Mouse (Mus musculus) lung, postnatal 0 days (tissue): ENCODE results near the gene Apobec4. TPM values are rescaled to one million over a fixed set of nuclear protein-coding genes. Genes with fewer than 3 reads are reported as not detected.

ENCODE experiments used
- ATAC-seq: fragments of 200-750 bp; cut with Nextera tagmentation; 2 replicates; pipeline ENCODE4 v1.8.0; 2017; ENCODE audit warnings: moderate library complexity
- DNase-seq: peaks from one replicate; pipeline ENCODE4 v3.0.0-alpha.2; 2016; ENCODE audit warnings: low spot score
- H3K27ac ChIP-seq: fragments of 300-500 bp; sonication (generic); 2 replicates; pipeline ENCODE4 v1.5.1; 2014; ENCODE audit warnings: antibody characterized with exemption, mild to moderate bottlenecking, low read length, mixed read lengths
- H3K27me3 ChIP-seq: fragments of 300-500 bp; sonication (generic); replicated peaks from 2 replicates; pipeline ENCODE4 v1.6.1; 2014; ENCODE audit warnings: low read length, mixed read lengths; ENCODE audit not compliant: insufficient read depth
- H3K36me3 ChIP-seq: fragments of 300-500 bp; sonication (generic); 2 replicates; pipeline ENCODE4 v1.6.1; 2014; ENCODE audit warnings: low read length, mixed read lengths; ENCODE audit not compliant: insufficient read depth
- H3K4me1 ChIP-seq: fragments of 300-500 bp; sonication (generic); 2 replicates; pipeline ENCODE4 v1.6.1; 2014; ENCODE audit warnings: antibody characterized with exemption, low read depth, low read length, mixed read lengths; ENCODE audit not compliant: insufficient read depth
- H3K4me2 ChIP-seq: fragments of 300-500 bp; sonication (generic); replicated peaks from 2 replicates; pipeline ENCODE4 v1.6.1; 2014; ENCODE audit warnings: low read depth, mild to moderate bottlenecking, low read length, moderate library complexity, mixed read lengths
- H3K4me3 ChIP-seq: fragments of 300-500 bp; sonication (generic); 2 replicates; pipeline ENCODE4 v1.5.1; 2014; ENCODE audit warnings: low read depth, low read length
- H3K9ac ChIP-seq: fragments of 300-500 bp; sonication (generic); replicated peaks from 2 replicates; pipeline ENCODE4 v1.6.1; 2014; ENCODE audit warnings: low read depth, mild to moderate bottlenecking
- H3K9me3 ChIP-seq: fragments of 300-500 bp; sonication (generic); 2 replicates; pipeline ENCODE4 v1.6.1; 2016; ENCODE audit warnings: low read length, mixed read lengths
- CTCF ChIP-seq: IDR thresholded peaks from 2 replicates; pipeline ENCODE4 v1.5.1; 2016; ENCODE audit warnings: antibody characterized with exemption, mild to moderate bottlenecking
- EP300 ChIP-seq: IDR thresholded peaks from 2 replicates; pipeline ENCODE4 v1.6.1; 2016; ENCODE audit warnings: antibody characterized with exemption, mild to moderate bottlenecking, control low read depth
- WGBS: fragments of 180-500 bp; shearing (Covaris S2); extraction: QIAGEN DNeasy Blood & Tissue Kit; methylation state at CpG from one replicate; pipeline ENCODE4 v1.1.7; 2014; 5-methylcytosine and 5-hydroxymethylcytosine counted together
- polyA plus RNA-seq: library from polyadenylated mRNA; unstranded; fragments of >200 nt; fragmentation: Nextera tagmentation; extraction: Ambion mirVana; gene quantifications from 2 replicates; pipeline ENCODE4 v1.2.1, GENCODE M21; 2015

The Apobec4 gene
- polyA plus RNA-seq: 0.50 and 0.74 TPM in 2 replicates

- Histone ChIP-seq H3K9me3 (no peaks in the 10 kb centered on the region), H3K4me1 (no peaks in the 10 kb centered on the region), H3K4me2 (no peak within 1 kb of the TSS), H3K36me3 (no peaks in the 10 kb centered on the region), H3K27ac (no peak within 1 kb of the TSS), H3K9ac (no peak within 1 kb of the TSS), H3K27me3 (no peaks in the 10 kb centered on the region), H3K4me3 (no peak within 1 kb of the TSS)
- no peak for DNase-seq
- 60% methylated on average over 13 of the region's 13 CpGs for WGBS
- TF ChIP-seq EP300 (no peak), CTCF (no peak)
- no peak; the same call in 1 of the 2 replicates for ATAC-seq
Observed at GRCm38 (mm10) chr1:152750312-152750965, at the start of gene Apobec4. TSS of gene Apobec4 (plus strand) at chr1:152750551.

DNA sequence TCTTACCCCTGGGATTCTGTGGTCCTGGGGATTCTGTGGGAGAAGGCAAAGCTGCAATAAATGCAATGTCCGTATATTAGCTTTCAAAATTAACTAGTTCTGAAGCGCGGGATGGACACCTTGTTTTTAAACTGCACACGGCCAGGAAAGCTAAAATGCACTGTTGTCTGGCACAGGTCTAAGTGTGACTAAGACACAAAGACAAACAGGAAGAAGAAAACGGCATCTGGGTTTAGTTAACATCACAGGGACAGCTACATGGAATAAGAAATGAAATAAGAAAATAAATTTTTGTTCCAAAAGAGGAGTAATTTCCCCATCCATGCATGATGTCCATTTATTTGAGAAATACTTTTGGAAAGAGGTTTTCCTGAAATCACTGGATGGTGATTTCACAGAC, 49.3 kb upstream of the Apobec4 start:
- no peak overlapping the region for H3K9ac ChIP-seq
- H3K4me1 ChIP-seq: no peaks in the 10 kb centered on the region
- no peak for TF ChIP-seq EP300
- TF ChIP-seq CTCF: no peak
- H3K4me3 ChIP-seq: no peak overlapping the region
- DNase-seq: no peak
- H3K36me3 ChIP-seq: no peaks in the 10 kb centered on the region
- no peak overlapping the region for H3K4me2 ChIP-seq
- 85% methylated on average over 5 of the region's 5 CpGs for WGBS
- no peak for ATAC-seq
- no peaks in the 10 kb centered on the region for H3K27me3 ChIP-seq
- H3K9me3 ChIP-seq: no peaks in the 10 kb centered on the region
- no peak overlapping the region for H3K27ac ChIP-seq

DNA sequence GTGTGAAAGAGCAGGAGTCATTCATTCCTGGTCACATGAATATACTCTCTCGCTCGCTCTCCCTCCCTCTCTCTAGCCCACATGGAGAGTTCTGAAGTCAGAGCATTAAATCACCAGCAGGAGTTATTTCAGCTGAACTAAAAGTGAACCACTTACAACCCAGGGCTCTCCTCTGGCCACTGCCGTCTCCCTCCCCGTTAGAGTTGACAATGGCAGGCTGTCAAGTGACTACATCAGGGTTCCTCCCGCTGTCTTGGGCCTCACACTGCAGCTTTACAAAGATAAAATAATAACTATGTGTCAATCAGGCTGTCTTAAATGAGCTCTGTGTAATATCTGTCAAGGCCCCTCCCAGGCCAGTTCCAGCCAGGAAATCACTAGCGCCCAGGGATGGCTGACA, 47.4 kb upstream of the Apobec4 start:
- ATAC-seq (peak; percentile 57), DNase-seq (no peak)
- no peak overlapping the region for H3K9ac ChIP-seq
- 54% methylated on average over 6 of the region's 6 CpGs for WGBS
- no peaks in the 10 kb centered on the region for H3K9me3 ChIP-seq
- no peak overlapping the region for H3K27ac ChIP-seq
- H3K4me2 ChIP-seq: no peak overlapping the region
- H3K4me1 ChIP-seq: no peaks in the 10 kb centered on the region
- no peak overlapping the region for H3K4me3 ChIP-seq
- H3K27me3 ChIP-seq: no peaks in the 10 kb centered on the region
- H3K36me3 ChIP-seq: no peaks in the 10 kb centered on the region
- no peak for TF ChIP-seq EP300
- TF ChIP-seq CTCF: no peak

- 34% methylated on average over 6 of the region's 6 CpGs for WGBS
Observed at GRCm38 (mm10) chr1:152703941-152704340, 46.4 kb upstream of the Apobec4 start.

GRCm38 (mm10) chr1:152707560-152707959, 42.8 kb upstream of the Apobec4 start:
- Histone ChIP-seq H3K36me3 (no peaks in the 10 kb centered on the region), H3K4me3 (no peak overlapping the region), H3K4me1 (no peaks in the 10 kb centered on the region), H3K27me3 (no peaks in the 10 kb centered on the region), H3K27ac (no peak overlapping the region), H3K9me3 (no peaks in the 10 kb centered on the region), H3K4me2 (no peak overlapping the region), H3K9ac (no peak overlapping the region)
- DNase-seq: no peak
- TF ChIP-seq CTCF: no peak
- no peak for ATAC-seq
- 66% methylated on average over 2 of the region's 2 CpGs for WGBS

More at GRCm38 (mm10) chr1:152703941-152704340, 46.4 kb upstream of the Apobec4 start:
- Histone ChIP-seq H3K4me2 (no peak overlapping the region), H3K27me3 (no peaks in the 10 kb centered on the region), H3K4me1 (no peaks in the 10 kb centered on the region), H3K9me3 (no peaks in the 10 kb centered on the region), H3K4me3 (no peak overlapping the region), H3K9ac (no peak overlapping the region), H3K36me3 (no peaks in the 10 kb centered on the region), H3K27ac (no peak overlapping the region)
- ATAC-seq: 0 out of 2 replicates have a peak, but pooled peaks have one; percentile 6
- no peak for DNase-seq
- TF ChIP-seq CTCF (no peak), EP300 (no peak)

DNA sequence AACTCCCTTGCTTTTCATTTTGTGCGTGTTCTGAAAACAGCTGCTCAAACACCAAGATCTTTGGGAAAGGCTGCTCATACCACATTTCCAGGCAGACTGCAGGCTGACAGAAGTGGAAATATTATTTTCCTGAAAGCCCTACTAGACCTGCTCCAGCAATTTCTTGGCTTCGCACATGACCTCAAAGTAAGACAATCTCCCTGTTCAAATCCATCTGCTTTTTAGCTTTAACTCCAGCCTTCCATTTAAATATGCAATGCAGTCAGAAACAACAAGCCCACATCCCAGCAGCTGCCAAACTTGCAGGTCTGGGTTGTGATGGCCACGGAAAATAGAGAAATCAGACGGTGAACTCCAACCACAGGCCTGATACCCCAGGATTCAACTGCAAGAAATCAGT, 39.3 kb upstream of the Apobec4 start:
- H3K4me3 ChIP-seq: no peak overlapping the region

More for the DNA sequence above, 39.3 kb upstream of the Apobec4 start:
- DNase-seq (no peak), ATAC-seq (no peak)
- H3K4me2 ChIP-seq: no peak overlapping the region
- no peaks in the 10 kb centered on the region for H3K36me3 ChIP-seq
- H3K9me3 ChIP-seq: no peaks in the 10 kb centered on the region
- 76% methylated on average over 4 of the region's 4 CpGs for WGBS
- no peaks in the 10 kb centered on the region for H3K27me3 ChIP-seq
- TF ChIP-seq EP300: no peak
- no peak for TF ChIP-seq CTCF
- no peak overlapping the region for H3K9ac ChIP-seq
- H3K27ac ChIP-seq: no peak overlapping the region
- H3K4me1 ChIP-seq: no peaks in the 10 kb centered on the region
